Mouse (Mus musculus) MEL (cell line): ENCODE measurements around the gene Napepld. TPM values are rescaled to one million over a fixed set of nuclear protein-coding genes. Genes with fewer than 3 reads are reported as not detected.

Experiments used
- DNase-seq: peaks from one replicate; pipeline ENCODE4 v3.0.0; 2011; ENCODE audit warnings: low read depth, low spot score
- H3K27ac ChIP-seq: 2 replicates; pipeline ENCODE4 v1.5.1; 2012; ENCODE audit warnings: low read depth, mild to moderate bottlenecking, control low read depth, low read length, moderate library complexity; ENCODE audit not compliant: control insufficient read depth
- H3K27me3 ChIP-seq, 2 experiments: fragments of 150-350 bp in 1 of 2; sonication (generic) in 1 of 2; 2 replicates each; pipeline ENCODE4 v1.6.1; 2012; ENCODE audit warnings: low read length in 2 of 2, mild to moderate bottlenecking in 2 of 2, improper control_type of control experiment in 1 of 2, moderate library complexity in 1 of 2; ENCODE audit not compliant: insufficient read depth in 2 of 2, control insufficient read depth in 1 of 2
- H3K36me3 ChIP-seq, 2 experiments: 2 replicates each; pipeline ENCODE4 v1.6.1; 2012 to 2014; ENCODE audit warnings: low read length in 2 of 2, improper control_type of control experiment in 1 of 2, inconsistent platforms in 1 of 2, mild to moderate bottlenecking in 1 of 2; ENCODE audit not compliant: insufficient read depth in 2 of 2, control insufficient read depth in 1 of 2
- H3K4me1 ChIP-seq, 2 experiments: fragments of 150-350 bp in 1 of 2; sonication (generic) in 1 of 2; 2 replicates each; pipeline ENCODE4 v1.6.1; 2012; ENCODE audit warnings: low read length in 2 of 2, improper control_type of control experiment in 1 of 2, mild to moderate bottlenecking in 1 of 2; ENCODE audit not compliant: insufficient read depth in 2 of 2, control insufficient read depth in 1 of 2
- H3K4me3 ChIP-seq, 2 experiments: fragments of 150-350 bp in 1 of 2; sonication (generic) in 1 of 2; 2 replicates each; pipeline ENCODE4 v1.5.1; 2012; ENCODE audit warnings: low read depth in 2 of 2, low read length in 2 of 2, mild to moderate bottlenecking in 2 of 2, moderate library complexity in 2 of 2, control low read depth in 1 of 2, improper control_type of control experiment in 1 of 2; ENCODE audit not compliant: control insufficient read depth in 1 of 2, insufficient read depth in 1 of 2
- H3K79me2 ChIP-seq: 2 replicates; pipeline ENCODE4 v1.6.1; 2012; ENCODE audit warnings: mild to moderate bottlenecking, low read length, moderate library complexity; ENCODE audit not compliant: control insufficient read depth, poor library complexity, insufficient read depth
- H3K9ac ChIP-seq: 2 replicates; pipeline ENCODE4 v1.6.1; 2012; ENCODE audit warnings: low read depth, mild to moderate bottlenecking, control low read depth, low read length, moderate library complexity; ENCODE audit not compliant: control insufficient read depth, poor library complexity, severe bottlenecking
- H3K9me3 ChIP-seq: fragments of 150-350 bp; sonication (generic); replicated peaks from 2 replicates; pipeline ENCODE4 v1.6.1; 2012; ENCODE audit warnings: mild to moderate bottlenecking, low read length, improper control_type of control experiment, moderate library complexity; ENCODE audit not compliant: insufficient read depth
- CHD1 ChIP-seq: IDR thresholded peaks from 2 replicates; pipeline ENCODE4 v1.6.1; 2012; ENCODE audit warnings: low read depth, mild to moderate bottlenecking, inconsistent platforms, low read length, improper control_type of control experiment
- E2F4 ChIP-seq: IDR thresholded peaks from 2 replicates; pipeline ENCODE4 v1.6.1; 2011; ENCODE audit warnings: low read depth, low read length, improper control_type of control experiment, borderline replicate concordance
- EP300 ChIP-seq, 2 experiments: IDR thresholded peaks; 2 replicates each; pipeline ENCODE4 v1.6.1; 2011; ENCODE audit warnings: improper control_type of control experiment in 2 of 2, low read length in 2 of 2, low read depth in 1 of 2, mild to moderate bottlenecking in 1 of 2
- ETS1 ChIP-seq: IDR thresholded peaks from 2 replicates; pipeline ENCODE4 v1.6.1; 2012; ENCODE audit warnings: low read depth, mild to moderate bottlenecking, inconsistent platforms, low read length, improper control_type of control experiment, moderate library complexity
- GATA1 ChIP-seq: IDR thresholded peaks from 2 replicates; pipeline ENCODE4 v1.6.1; 2011; ENCODE audit warnings: low read depth, low read length, improper control_type of control experiment
- HCFC1 ChIP-seq: IDR thresholded peaks from 2 replicates; pipeline ENCODE4 v1.6.1; 2012; ENCODE audit warnings: low read depth, mild to moderate bottlenecking, inconsistent platforms, low read length, improper control_type of control experiment, moderate library complexity
- JUND ChIP-seq: IDR thresholded peaks from 2 replicates; pipeline ENCODE4 v1.6.1; 2011; ENCODE audit warnings: low read depth, mild to moderate bottlenecking, improper control_type of control experiment, low read length
- MAFK ChIP-seq: IDR thresholded peaks from 2 replicates; pipeline ENCODE4 v1.6.1; 2011; ENCODE audit warnings: low read depth, mild to moderate bottlenecking, low read length, improper control_type of control experiment, borderline replicate concordance
- MAX ChIP-seq: IDR thresholded peaks from 2 replicates; pipeline ENCODE4 v1.6.1; 2011; ENCODE audit warnings: low read length, improper control_type of control experiment
- MAZ ChIP-seq: IDR thresholded peaks from 2 replicates; pipeline ENCODE4 v1.6.1; 2012; ENCODE audit warnings: low read depth, mild to moderate bottlenecking, inconsistent platforms, low read length, improper control_type of control experiment
- MXI1 ChIP-seq: IDR thresholded peaks from 2 replicates; pipeline ENCODE4 v1.6.1; 2011; ENCODE audit warnings: mild to moderate bottlenecking, low read depth, low read length, improper control_type of control experiment
- MYB ChIP-seq: IDR thresholded peaks from 2 replicates; pipeline ENCODE4 v1.6.1; 2011; ENCODE audit warnings: mild to moderate bottlenecking, low read depth, low read length, improper control_type of control experiment
- NELFE ChIP-seq: IDR thresholded peaks from 2 replicates; pipeline ENCODE4 v1.6.1; 2011; ENCODE audit warnings: low read depth, low read length, improper control_type of control experiment
- NRF1 ChIP-seq: IDR thresholded peaks from 2 replicates; pipeline ENCODE4 v1.6.1; 2014; ENCODE audit warnings: low read depth, mild to moderate bottlenecking, inconsistent platforms, low read length, improper control_type of control experiment, moderate library complexity; ENCODE audit not compliant: poor library complexity, insufficient read depth, severe bottlenecking
- POLR2AphosphoS2 ChIP-seq: IDR thresholded peaks from 2 replicates; pipeline ENCODE4 v1.6.1; 2011; ENCODE audit warnings: low read length, improper control_type of control experiment
- POLR2AphosphoS5 ChIP-seq: IDR thresholded peaks from 2 replicates; pipeline ENCODE4 v1.6.1; 2012; ENCODE audit warnings: low read depth, borderline replicate concordance, mild to moderate bottlenecking, inconsistent platforms, low read length, moderate library complexity, mixed read lengths
- SMC3 ChIP-seq: IDR thresholded peaks from 2 replicates; pipeline ENCODE4 v1.6.1; 2011; ENCODE audit warnings: low read depth, low read length, improper control_type of control experiment
- TBP ChIP-seq: IDR thresholded peaks from 2 replicates; pipeline ENCODE4 v1.8.0; 2011; ENCODE audit warnings: low read depth, low read length, improper control_type of control experiment
- TCF12 ChIP-seq: IDR thresholded peaks from 2 replicates; pipeline ENCODE4 v1.6.1; 2014; ENCODE audit warnings: low read depth, mild to moderate bottlenecking, inconsistent platforms, low read length, improper control_type of control experiment, moderate library complexity
- USF1 ChIP-seq: IDR thresholded peaks from 2 replicates; pipeline ENCODE4 v1.6.1; 2014; ENCODE audit warnings: low read depth, mild to moderate bottlenecking, inconsistent platforms, low read length, improper control_type of control experiment, moderate library complexity
- ZKSCAN1 ChIP-seq: IDR thresholded peaks from 2 replicates; pipeline ENCODE4 v1.6.1; 2012; ENCODE audit warnings: low read depth, mild to moderate bottlenecking, inconsistent platforms, low read length, improper control_type of control experiment, moderate library complexity
- polyA plus RNA-seq, 2 experiments: library from polyadenylated mRNA; stranded (reverse) in 1 of 2; unstranded in 1 of 2; fragments of >175 nt in 1 of 2; fragments of >200 nt in 1 of 2; gene quantifications; 2 replicates each; pipeline versions ENCODE4 v1.2.1 to v1.2.4; 2012; ENCODE audit warnings: low replicate concordance in 2 of 2, low read depth in 1 of 2; ENCODE audit not compliant: insufficient read length in 2 of 2, insufficient read depth in 1 of 2, missing spikeins in 1 of 2
- total RNA-seq: library from RNA; depleted of rRNA; stranded (reverse); fragments of 300-350 nt; gene quantifications from 2 replicates; pipeline ENCODE4 v1.2.3, GENCODE M21; 2012

Napepld gene
- total and polyA plus RNA-seq, 3 experiments: 1.5 to 3.0 TPM; not detected in 1

GRCm38 (mm10) chr5:21735100-21735499 lies 33.9 kb upstream of the Napepld start:
- no peak overlapping the region for H3K27ac ChIP-seq
- H3K9ac ChIP-seq: peak overlapping the region; percentile 76
- H3K79me2 ChIP-seq: peaks cover 16% of the 10 kb centered on the region
- H3K4me1 ChIP-seq: peaks cover 0 to 14% of the 10 kb centered on the region in 2 experiments; a peak in 3 of 4 replicates
- H3K9me3 ChIP-seq: no peaks in the 10 kb centered on the region
- H3K4me3 ChIP-seq: peak overlapping the region; percentile 79 to 95
- DNase-seq: peak; percentile 56
- no peaks in the 10 kb centered on the region for H3K27me3 ChIP-seq
- no peak for TF ChIP-seq GATA1
- TF ChIP-seq NRF1: peak; percentile 32; the same call in 1 of the 2 replicates
- no peak for TF ChIP-seq TCF12
- TF ChIP-seq MAX: no peak
- TF ChIP-seq JUND: no peak
- H3K36me3 ChIP-seq: peaks cover 0 to 9% of the 10 kb centered on the region in 2 experiments; a peak in 2 of 4 replicates

GRCm38 (mm10) chr5:21732930-21733329 lies 31.7 kb upstream of the Napepld start:
- Histone ChIP-seq H3K4me1 (peaks cover 0 to 9% of the 10 kb centered on the region in 2 experiments; a peak in 3 of 4 replicates), H3K36me3 (peaks cover 0 to 7% of the 10 kb centered on the region in 2 experiments; a peak in 2 of 4 replicates)

GRCm38 (mm10) chr5:21732177-21732911 lies 31.1 kb upstream of the Napepld start:
- TF ChIP-seq NELFE: no peak
- peaks cover 0 to 5% of the 10 kb centered on the region in 2 experiments; a peak in 2 of 4 replicates for H3K36me3 ChIP-seq
- no peak overlapping the region for H3K4me3 ChIP-seq
- H3K27me3 ChIP-seq: no peaks in the 10 kb centered on the region
- H3K79me2 ChIP-seq: peaks cover 4% of the 10 kb centered on the region
- peaks cover 0 to 4% of the 10 kb centered on the region in 2 experiments; a peak in 1 of 4 replicates for H3K4me1 ChIP-seq
- DNase-seq: no peak
- no peaks in the 10 kb centered on the region for H3K9me3 ChIP-seq
- H3K9ac ChIP-seq: no peak overlapping the region
- no peak overlapping the region for H3K27ac ChIP-seq

More at GRCm38 (mm10) chr5:21732930-21733329, 31.7 kb upstream of the Napepld start:
- H3K9ac ChIP-seq: no peak overlapping the region
- TF ChIP-seq MAZ (no peak), POLR2AphosphoS5 (no peak), EP300 (IDR thresholded peaks at IDR 0.05; ENCODE audit: low read depth in 1 of 2, low read length in 2 of 2) (no peak), HCFC1 (no peak), POLR2AphosphoS2 (no peak), CHD1 (no peak), E2F4 (no peak), SMC3 (no peak), ETS1 (no peak), GATA1 (no peak), USF1 (no peak), MYB (no peak), TBP (no peak), MAFK (no peak), MAX (no peak), MXI1 (no peak), ZKSCAN1 (no peak)
- H3K79me2 ChIP-seq: peaks cover 8% of the 10 kb centered on the region
- no peaks in the 10 kb centered on the region for H3K27me3 ChIP-seq
- no peaks in the 10 kb centered on the region for H3K9me3 ChIP-seq
- H3K27ac ChIP-seq: no peak overlapping the region
- no peak overlapping the region for H3K4me3 ChIP-seq
- DNase-seq: no peak
